Mouse (Mus musculus) midbrain, postnatal 0 days (tissue): ENCODE measurements around the gene Whrn. TPM values are rescaled to one million over a fixed set of nuclear protein-coding genes. Genes with fewer than 3 reads are reported as not detected.

Experiments
- ATAC-seq: fragments of 200-750 bp; cut with Nextera tagmentation; 2 replicates; pipeline ENCODE4 v1.8.0; 2017; ENCODE audit warnings: moderate number of reproducible peaks, mild to moderate bottlenecking, moderate TSS enrichment, moderate library complexity; ENCODE audit not compliant: low FRiP score
- DNase-seq: peaks from one replicate; pipeline ENCODE4 v3.0.0-alpha.2; 2015; ENCODE audit warnings: low spot score
- H3K27ac ChIP-seq: fragments of 300-500 bp; sonication (generic); 2 replicates; pipeline ENCODE4 v1.5.1; 2014; ENCODE audit warnings: low read depth, mild to moderate bottlenecking, low read length, mixed read lengths
- H3K27me3 ChIP-seq: fragments of 300-500 bp; sonication (generic); 2 replicates; pipeline ENCODE4 v1.6.1; 2014; ENCODE audit warnings: low read length, control low read depth, mixed read lengths; ENCODE audit not compliant: insufficient read depth
- H3K36me3 ChIP-seq: fragments of 300-500 bp; sonication (generic); 2 replicates; pipeline ENCODE4 v1.6.1; 2014; ENCODE audit warnings: low read length, control low read depth, mixed read lengths; ENCODE audit not compliant: insufficient read depth
- H3K4me1 ChIP-seq: fragments of 300-500 bp; sonication (generic); 2 replicates; pipeline ENCODE4 v1.6.1; 2014; ENCODE audit warnings: mild to moderate bottlenecking, control low read depth, antibody characterized with exemption, low read length, mixed read lengths; ENCODE audit not compliant: insufficient read depth
- H3K4me2 ChIP-seq: fragments of 300-500 bp; sonication (generic); 2 replicates; pipeline ENCODE4 v1.6.1; 2014; ENCODE audit warnings: low read depth, mild to moderate bottlenecking, low read length, mixed read lengths; ENCODE audit not compliant: poor library complexity, severe bottlenecking
- H3K4me3 ChIP-seq: fragments of 300-500 bp; sonication (generic); 2 replicates; pipeline ENCODE4 v1.5.1; 2014; ENCODE audit warnings: low read depth, mild to moderate bottlenecking, low read length, moderate library complexity
- H3K9ac ChIP-seq: fragments of 300-500 bp; sonication (generic); replicated peaks from 2 replicates; pipeline ENCODE4 v1.6.1; 2014; ENCODE audit warnings: mild to moderate bottlenecking, low read length, moderate library complexity, mixed read lengths; ENCODE audit not compliant: poor library complexity, severe bottlenecking
- H3K9me3 ChIP-seq: fragments of 300-500 bp; sonication (generic); 2 replicates; pipeline ENCODE4 v1.6.1; 2016; ENCODE audit warnings: low read length, control low read depth
- CTCF ChIP-seq: IDR thresholded peaks from 2 replicates; pipeline ENCODE4 v1.5.1; 2016; ENCODE audit warnings: antibody characterized with exemption, mild to moderate bottlenecking
- whole genome bisulfite sequencing: fragments of 180-500 bp; shearing (Covaris S2); extraction: QIAGEN DNeasy Blood & Tissue Kit; methylation state at CpG from one replicate; pipeline ENCODE4 v1.1.7; 2014; 5-methylcytosine and 5-hydroxymethylcytosine counted together
- polyA plus RNA-seq: library from polyadenylated mRNA; unstranded; fragments of >200 nt; fragmentation: Nextera tagmentation; extraction: Ambion mirVana; gene quantifications from 2 replicates; pipeline ENCODE4 v1.2.1, GENCODE M21; 2015
- total RNA-seq: library from RNA; depleted of rRNA; stranded (reverse); fragments of >200 nt; gene quantifications from 2 replicates; pipeline ENCODE4 v1.2.3, GENCODE M21; 2014

Whrn gene
- total and polyA plus RNA-seq, 2 experiments from 2014 or later = 3.5 to 14.5 TPM

- Histone ChIP-seq H3K4me2 (no peak overlapping the region), H3K9me3 (no peaks in the 10 kb centered on the region), H3K27ac (no peak overlapping the region), H3K4me3 (no peak overlapping the region), H3K36me3 (no peaks in the 10 kb centered on the region), H3K27me3 (no peaks in the 10 kb centered on the region; the same call in 1 of the 2 replicates), H3K4me1 (peaks cover 2% of the 10 kb centered on the region), H3K9ac (no peak overlapping the region)
- 77% methylated on average over 5 of the region's 5 CpGs for WGBS
- DNase-seq = no peak
- no peak for ATAC-seq
- TF ChIP-seq CTCF = no peak
Observed at GRCm38 (mm10) chr4:63414951-63415350, 80.8 kb downstream of the Whrn start.

GRCm38 (mm10) chr4:63411222-63411621 lies 84.6 kb downstream of the Whrn start:
- H3K36me3 ChIP-seq = no peaks in the 10 kb centered on the region
- no peak for DNase-seq
- no peak overlapping the region for H3K27ac ChIP-seq
- peaks cover 15% of the 10 kb centered on the region for H3K4me1 ChIP-seq
- no peaks in the 10 kb centered on the region for H3K9me3 ChIP-seq
- H3K4me3 ChIP-seq = no peak overlapping the region; the same call in 1 of the 2 replicates
- WGBS = 63% methylated on average over 5 of the region's 5 CpGs
- no peak overlapping the region for H3K9ac ChIP-seq
- H3K4me2 ChIP-seq = peak overlapping the region; percentile 99
- no peak for ATAC-seq
- TF ChIP-seq CTCF = no peak
- H3K27me3 ChIP-seq = no peaks in the 10 kb centered on the region

GRCm38 (mm10) chr4:63410583-63410934 lies 85.2 kb downstream of the Whrn start:
- no peaks in the 10 kb centered on the region for H3K36me3 ChIP-seq
- under 1% methylated on average over 19 of the region's 19 CpGs for WGBS
- H3K9ac ChIP-seq = peak overlapping the region; percentile 57; the same call in 1 of the 2 replicates
- DNase-seq (peak; percentile 97), ATAC-seq (peak; percentile 91)
- H3K4me1 ChIP-seq = peaks cover 15% of the 10 kb centered on the region
- peak overlapping the region; percentile 56 for H3K4me3 ChIP-seq
- no peak overlapping the region for H3K27ac ChIP-seq
- TF ChIP-seq CTCF = no peak
- peak overlapping the region; percentile 99 for H3K4me2 ChIP-seq
- no peaks in the 10 kb centered on the region for H3K27me3 ChIP-seq
- no peaks in the 10 kb centered on the region for H3K9me3 ChIP-seq

- peak; percentile 72 for ATAC-seq
- Histone ChIP-seq H3K4me3 (peak overlapping the region; percentile 56), H3K27ac (peak overlapping the region; percentile 7; the same call in 1 of the 2 replicates), H3K36me3 (no peaks in the 10 kb centered on the region), H3K4me1 (peaks cover 15% of the 10 kb centered on the region), H3K9ac (peak overlapping the region; percentile 57; the same call in 1 of the 2 replicates), H3K9me3 (no peaks in the 10 kb centered on the region), H3K27me3 (no peaks in the 10 kb centered on the region), H3K4me2 (peak overlapping the region; percentile 99)
- DNase-seq = peak; percentile 74
- peak; percentile 1; the same call in 1 of the 2 replicates for TF ChIP-seq CTCF
- 0% methylated on average over 39 of the region's 39 CpGs for WGBS
Observed at GRCm38 (mm10) chr4:63409908-63410582, 85.7 kb downstream of the Whrn start.

- no peaks in the 10 kb centered on the region for H3K36me3 ChIP-seq
- peak overlapping the region; percentile 57; the same call in 1 of the 2 replicates for H3K9ac ChIP-seq
- H3K9me3 ChIP-seq = no peaks in the 10 kb centered on the region
- DNase-seq (peak; percentile 54), ATAC-seq (no peak)
- peak overlapping the region; percentile 99 for H3K4me2 ChIP-seq
- peak overlapping the region; percentile 7; the same call in 1 of the 2 replicates for H3K27ac ChIP-seq
- peak overlapping the region; percentile 56 for H3K4me3 ChIP-seq
- H3K4me1 ChIP-seq = peaks cover 15% of the 10 kb centered on the region
- WGBS = 1% methylated on average over 18 of the region's 18 CpGs
- H3K27me3 ChIP-seq = no peaks in the 10 kb centered on the region
- no peak for TF ChIP-seq CTCF
Observed at GRCm38 (mm10) chr4:63409317-63409907, 86.4 kb downstream of the Whrn start.

- peak; percentile 87 for TF ChIP-seq CTCF
- Histone ChIP-seq H3K27me3 (no peaks in the 10 kb centered on the region), H3K36me3 (no peaks in the 10 kb centered on the region), H3K9ac (no peak overlapping the region), H3K4me2 (0 out of 2 replicates have a peak overlapping the region, but pooled peaks have one; percentile 99), H3K9me3 (no peaks in the 10 kb centered on the region), H3K4me3 (no peak overlapping the region), H3K4me1 (peaks cover 15% of the 10 kb centered on the region), H3K27ac (0 out of 2 replicates have a peak overlapping the region, but pooled peaks have one; percentile 12)
- WGBS = 8% methylated on average over 8 of the region's 8 CpGs
- ATAC-seq = peak; percentile 56
- peak; percentile 73 for DNase-seq
Observed at GRCm38 (mm10) chr4:63408649-63409048, 87.1 kb downstream of the Whrn start.
